Mouse (Mus musculus) 3T3-L1 (cell line): Measurements from ENCODE around the gene Olfr713.
A peak's percentile ranks its signal among the peaks of the same experiment; 100 is the strongest.

Experiments
- DNase-seq: peaks from one replicate; pipeline ENCODE4 v3.0.0-alpha.2; 2015; ENCODE audit warnings: low read depth, low spot score

Olfr713 gene

DNA sequence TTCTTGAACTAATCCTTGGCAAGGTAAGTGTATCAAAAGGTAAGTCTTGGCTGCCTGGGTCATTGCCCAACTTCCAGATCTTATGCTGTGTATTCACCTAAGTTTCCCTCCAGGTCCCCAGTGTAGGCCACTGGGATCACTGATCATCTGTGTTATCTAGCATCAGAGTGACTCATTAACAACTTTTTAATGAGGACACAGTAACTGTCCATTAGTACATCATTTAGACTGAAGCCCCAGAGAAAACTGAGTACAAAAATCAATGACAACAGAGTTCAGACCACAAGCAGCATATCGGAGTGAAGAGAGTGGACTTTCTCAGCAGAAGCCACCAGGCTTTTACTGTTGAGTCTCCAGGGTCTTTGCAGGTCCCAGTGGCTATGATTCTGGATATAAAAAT is at the start of gene Olfr713:
TSS of gene Olfr713 (plus strand) at position 301 of the 400 bp plus-strand sequence.
- DNase-seq: no peak

- DNase-seq: no peak
These were observed 45.7 kb upstream of the Olfr713 start for GRCm38 (mm10) chr7:106985236-106985635.

GRCm38 (mm10) chr7:107000798-107001197 is 30.2 kb upstream of the Olfr713 start:
- no peak for DNase-seq

DNA sequence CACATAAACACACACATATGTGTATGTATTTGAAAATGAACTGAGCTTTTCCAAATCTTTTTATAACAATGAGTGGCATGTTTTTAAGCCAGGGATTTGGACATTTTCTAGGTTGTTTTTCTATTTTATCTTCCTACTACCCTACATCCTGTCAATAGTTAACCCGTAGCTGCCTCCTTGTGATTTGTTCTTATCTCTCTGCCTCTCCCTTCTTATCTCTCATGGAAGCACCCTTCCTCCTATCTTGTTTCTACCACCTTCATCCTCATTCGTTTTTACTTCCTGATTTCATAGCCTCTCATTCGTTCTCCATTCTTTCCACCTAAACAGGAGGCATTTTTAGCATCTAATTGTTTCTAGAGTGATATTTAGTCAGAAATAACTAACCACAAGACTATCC is 26.8 kb upstream of the Olfr713 start:
- no peak for DNase-seq

DNA sequence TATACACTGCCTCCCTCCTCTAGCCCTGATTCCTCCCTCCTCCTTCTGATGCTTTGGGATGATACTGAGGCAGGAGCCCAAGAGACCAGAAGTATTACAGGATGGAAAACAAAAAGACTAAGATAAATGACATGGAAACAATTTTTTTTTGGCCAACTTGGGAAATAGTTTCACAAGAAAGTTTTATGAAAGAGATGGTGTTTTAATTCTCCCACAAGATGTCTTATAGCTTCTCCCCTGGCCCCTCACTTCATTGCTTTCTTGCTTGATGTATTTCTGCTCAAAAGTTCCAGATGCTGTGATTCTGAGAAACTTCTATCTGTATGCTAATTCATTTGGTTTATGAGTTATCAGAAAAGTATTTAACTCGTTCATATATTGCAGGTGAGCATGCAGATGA is 25.0 kb upstream of the Olfr713 start, which contains the start of gene Olfr2:
TSS of gene Olfr2 (minus strand) at position 101 of the 400 bp plus-strand sequence.
- no peak for DNase-seq

DNA sequence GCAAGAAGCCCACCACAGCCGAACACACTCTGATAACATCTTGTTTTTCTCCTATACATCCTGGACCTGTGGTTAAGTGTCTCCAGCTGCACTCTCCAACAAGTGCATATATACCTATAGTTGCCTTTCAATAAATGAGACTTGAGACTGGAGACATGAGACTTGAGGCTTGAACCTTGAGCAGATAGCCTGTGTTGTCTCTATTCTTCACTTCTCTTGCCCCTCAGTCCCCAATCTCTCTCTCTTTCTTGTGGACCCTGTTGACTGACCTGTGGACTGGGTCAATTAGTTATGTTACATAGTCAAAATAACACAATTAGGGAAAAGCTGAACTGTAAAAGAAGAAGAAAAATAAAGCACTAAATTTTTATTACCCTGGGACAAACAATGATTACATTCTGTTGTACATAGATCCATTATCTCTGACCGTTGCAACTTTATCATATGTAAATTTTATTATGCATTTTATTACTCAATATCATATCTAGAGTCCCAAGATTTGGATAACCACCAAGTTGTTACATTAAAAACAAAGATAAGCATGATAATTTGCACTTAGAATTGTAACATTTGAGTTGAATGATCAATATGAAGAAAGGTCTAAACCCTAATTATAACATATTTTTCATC is 9.1 kb downstream of the Olfr713 start:
- no peak for DNase-seq

DNA sequence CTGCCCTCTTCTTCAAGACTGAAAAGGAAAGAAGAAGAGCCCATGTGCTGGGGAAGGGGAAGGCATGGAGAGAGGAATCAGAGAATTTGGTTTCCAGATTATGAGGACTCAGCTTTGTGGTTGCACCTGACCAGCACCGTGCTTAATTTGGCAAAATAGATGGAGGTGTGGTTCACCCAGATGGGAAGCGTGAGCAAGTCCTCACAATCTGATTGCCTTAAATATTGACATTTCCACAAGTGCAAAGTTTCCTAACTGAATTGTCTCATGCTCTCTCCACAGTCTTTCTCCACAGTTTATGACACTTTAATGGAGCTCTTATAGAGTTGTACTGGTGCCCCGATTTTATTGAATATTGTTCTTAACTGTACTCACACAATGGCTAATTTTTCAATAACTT is 12.2 kb downstream of the Olfr713 start:
- DNase-seq: no peak

- DNase-seq: no peak
These were observed 13.4 kb downstream of the Olfr713 start for GRCm38 (mm10) chr7:107044407-107044806.

- peak; percentile 71 for DNase-seq
These were observed 14.9 kb downstream of the Olfr713 start for GRCm38 (mm10) chr7:107045833-107046232.

GRCm38 (mm10) chr7:107047578-107047977 is 16.6 kb downstream of the Olfr713 start:
- DNase-seq: no peak

GRCm38 (mm10) chr7:107070681-107071080 is 39.7 kb downstream of the Olfr713 start, which contains the start of gene Olfr714:
Olfr714 (plus strand) TSS chr7:107070981.
- no peak for DNase-seq
